Mouse (Mus musculus) neural tube, embryonic 15.5 days (tissue): ENCODE data around the gene Tiam2. TPM values are rescaled to one million over a fixed set of nuclear protein-coding genes. Genes with fewer than 3 reads are reported as not detected.

Experiments used
- ATAC-seq: fragments of 200-750 bp; cut with Nextera tagmentation; 2 replicates; pipeline ENCODE4 v1.8.0; 2017; ENCODE audit warnings: mild to moderate bottlenecking, moderate TSS enrichment, moderate library complexity; ENCODE audit not compliant: low FRiP score
- H3K27ac ChIP-seq: fragments of 300-500 bp; sonication (generic); replicated peaks from 2 replicates; pipeline ENCODE4 v1.5.1; 2015; ENCODE audit warnings: mild to moderate bottlenecking, inconsistent platforms
- H3K27me3 ChIP-seq: fragments of 300-500 bp; sonication (generic); replicated peaks from 2 replicates; pipeline ENCODE4 v1.6.1; 2015; ENCODE audit warnings: inconsistent platforms
- H3K36me3 ChIP-seq: fragments of 300-500 bp; sonication (generic); 2 replicates; pipeline ENCODE4 v1.6.1; 2015; ENCODE audit warnings: inconsistent platforms
- H3K4me1 ChIP-seq: fragments of 300-500 bp; sonication (generic); 2 replicates; pipeline ENCODE4 v1.6.1; 2015; ENCODE audit warnings: inconsistent platforms
- H3K4me2 ChIP-seq: fragments of 300-500 bp; sonication (generic); 2 replicates; pipeline ENCODE4 v1.6.1; 2015; ENCODE audit warnings: inconsistent platforms, mild to moderate bottlenecking, moderate library complexity
- H3K4me3 ChIP-seq: fragments of 300-500 bp; sonication (generic); replicated peaks from 2 replicates; pipeline ENCODE4 v1.5.1; 2015; ENCODE audit warnings: mild to moderate bottlenecking, inconsistent platforms
- H3K9ac ChIP-seq: fragments of 300-500 bp; sonication (generic); replicated peaks from 2 replicates; pipeline ENCODE4 v1.6.1; 2015; ENCODE audit warnings: mild to moderate bottlenecking, inconsistent platforms
- H3K9me3 ChIP-seq: fragments of 300-500 bp; sonication (generic); replicated peaks from 2 replicates; pipeline ENCODE4 v1.6.1; 2016; ENCODE audit warnings: inconsistent platforms
- WGBS: fragments of 180-500 bp; shearing (Covaris S2); methylation state at CpG from one replicate; pipeline ENCODE4 v1.1.7; 2015; ENCODE audit warnings: mixed read lengths; 5-methylcytosine and 5-hydroxymethylcytosine counted together
- polyA plus RNA-seq: library from polyadenylated mRNA; unstranded; fragments of >200 nt; fragmentation: Nextera tagmentation; extraction: Ambion mirVana; gene quantifications from 2 replicates; pipeline ENCODE4 v1.2.1, GENCODE M21; 2015

Gene Tiam2
- polyA plus RNA-seq, 1 experiment from 2014 or later: 5.6 TPM

DNA sequence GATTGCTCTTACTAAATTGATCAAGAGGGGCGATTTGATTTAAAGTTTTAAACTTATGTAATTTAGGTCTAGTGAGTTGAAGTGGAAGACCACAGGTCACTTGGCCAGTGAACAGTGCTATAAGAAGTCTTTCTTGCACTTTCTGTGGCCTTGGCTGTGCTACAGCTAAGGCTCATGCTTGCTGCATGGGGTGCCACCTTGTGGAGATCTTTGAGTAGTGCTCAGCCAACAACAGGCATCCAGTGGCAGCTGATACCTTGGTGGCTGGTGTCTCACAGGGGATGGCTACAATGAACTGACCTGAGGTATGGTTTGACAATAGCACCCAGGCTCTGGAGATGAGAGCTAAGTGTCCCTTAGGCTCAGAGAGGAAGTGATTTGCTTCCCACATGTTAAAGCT is 183.5 kb downstream of the Tiam2 start:
- Histone ChIP-seq H3K9ac (no peak overlapping the region), H3K4me2 (no peak overlapping the region), H3K4me1 (no peaks in the 10 kb centered on the region), H3K36me3 (no peaks in the 10 kb centered on the region), H3K4me3 (no peak overlapping the region), H3K27ac (no peak overlapping the region), H3K27me3 (no peaks in the 10 kb centered on the region), H3K9me3 (no peaks in the 10 kb centered on the region)
- 14% methylated on average over 1 of the region's 1 CpGs for WGBS
- 0 out of 2 replicates have a peak, but pooled peaks have one; percentile 63 for ATAC-seq

DNA sequence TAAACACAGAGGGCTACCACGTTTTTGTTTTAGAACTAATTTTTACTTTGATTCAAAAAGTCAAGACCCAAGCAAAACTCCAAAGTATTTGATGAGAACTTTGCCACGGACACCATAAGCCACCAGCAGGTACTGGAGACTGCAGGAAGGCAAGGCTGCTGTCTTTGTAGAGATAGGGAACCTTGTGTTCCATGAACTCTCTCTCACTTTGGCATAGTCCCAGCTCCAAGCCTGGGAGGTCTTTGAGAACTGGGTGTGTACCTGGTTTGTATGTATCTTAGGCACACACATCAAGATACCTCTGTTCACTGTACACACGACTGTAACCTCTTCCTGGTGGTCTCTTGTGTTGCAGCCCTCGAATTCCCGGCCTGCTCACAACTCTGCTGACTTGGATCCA is 187.9 kb downstream of the Tiam2 start:
- WGBS: 89% methylated on average over 5 of the region's 5 CpGs

DNA sequence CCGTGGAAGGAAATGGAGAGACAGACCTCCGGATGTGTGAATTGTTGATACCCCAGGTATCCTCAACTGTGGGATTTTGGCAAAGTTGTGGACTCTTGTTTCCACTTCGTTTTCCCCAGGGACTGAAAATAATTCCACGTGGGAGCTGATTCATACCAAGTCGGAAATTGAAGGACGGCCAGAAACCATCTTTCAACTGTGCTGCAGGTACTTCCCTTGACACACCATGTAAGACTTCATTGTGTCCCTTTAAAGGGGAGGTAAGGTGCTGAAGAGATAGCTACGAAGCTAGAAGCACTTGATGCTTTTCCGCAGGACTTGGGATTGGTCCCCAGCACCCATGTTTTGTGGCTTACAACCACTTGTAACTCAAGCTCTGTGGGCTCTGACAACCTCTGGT is 189.5 kb downstream of the Tiam2 start:
- Histone ChIP-seq H3K9ac (no peak overlapping the region), H3K27me3 (no peaks in the 10 kb centered on the region), H3K4me3 (no peak overlapping the region), H3K4me2 (no peak overlapping the region), H3K36me3 (peaks cover 2% of the 10 kb centered on the region; the same call in 1 of the 2 replicates), H3K27ac (no peak overlapping the region), H3K9me3 (no peaks in the 10 kb centered on the region), H3K4me1 (no peaks in the 10 kb centered on the region)
- 95% methylated on average over 8 of the region's 8 CpGs for WGBS
- no peak for ATAC-seq

More for the DNA sequence above, 187.9 kb downstream of the Tiam2 start:
- H3K27ac ChIP-seq: no peak overlapping the region
- no peak overlapping the region for H3K9ac ChIP-seq
- ATAC-seq: no peak
- no peaks in the 10 kb centered on the region for H3K27me3 ChIP-seq
- H3K4me1 ChIP-seq: no peaks in the 10 kb centered on the region
- H3K9me3 ChIP-seq: no peaks in the 10 kb centered on the region
- no peak overlapping the region for H3K4me2 ChIP-seq
- peaks cover 2% of the 10 kb centered on the region; the same call in 1 of the 2 replicates for H3K36me3 ChIP-seq
- H3K4me3 ChIP-seq: no peak overlapping the region

DNA sequence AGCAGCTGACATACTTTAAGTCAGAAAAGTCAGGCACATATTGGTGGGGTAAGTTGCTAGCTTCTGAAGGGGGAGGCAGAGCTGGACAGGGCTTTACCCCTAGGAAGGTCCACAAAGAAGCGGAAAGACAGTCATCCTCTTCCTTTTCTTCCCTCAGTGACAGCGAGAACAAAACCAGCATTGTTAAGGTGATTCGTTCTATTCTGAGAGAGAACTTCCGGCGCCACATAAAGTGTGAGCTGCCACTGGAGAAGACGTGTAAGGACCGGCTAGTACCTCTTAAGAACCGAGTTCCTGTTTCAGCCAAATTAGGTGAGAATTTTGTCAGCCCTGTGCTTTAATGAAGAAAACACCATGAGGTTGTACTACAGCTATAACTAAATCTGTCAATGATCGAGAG is 190.0 kb downstream of the Tiam2 start:
- peaks cover 2% of the 10 kb centered on the region; the same call in 1 of the 2 replicates for H3K36me3 ChIP-seq
- H3K9me3 ChIP-seq: no peaks in the 10 kb centered on the region
- no peak overlapping the region for H3K9ac ChIP-seq
- no peaks in the 10 kb centered on the region for H3K27me3 ChIP-seq
- ATAC-seq: no peak
- H3K4me1 ChIP-seq: no peaks in the 10 kb centered on the region
- H3K27ac ChIP-seq: no peak overlapping the region
- no peak overlapping the region for H3K4me2 ChIP-seq
- 27% methylated on average over 9 of the region's 9 CpGs for WGBS
- no peak overlapping the region for H3K4me3 ChIP-seq

DNA sequence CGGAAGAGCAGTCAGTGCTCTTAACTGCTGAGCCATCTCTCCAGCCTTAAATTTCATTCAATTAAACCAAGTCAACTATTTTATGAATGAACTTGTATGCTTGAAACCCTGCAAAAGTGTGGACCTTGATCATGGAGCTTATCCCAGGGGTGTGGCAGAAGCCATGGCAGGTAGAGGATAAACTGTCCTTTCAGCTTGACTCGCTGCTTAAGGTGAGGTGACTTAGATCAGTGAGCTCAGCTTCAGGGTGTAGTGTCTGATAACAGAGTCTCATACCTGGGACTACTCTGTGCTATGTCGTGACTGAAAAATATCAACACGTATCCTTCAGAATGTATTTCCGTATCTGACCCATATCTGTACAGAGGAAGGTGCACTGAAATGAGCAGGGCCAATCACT is 194.0 kb downstream of the Tiam2 start:
- Histone ChIP-seq H3K27me3 (no peaks in the 10 kb centered on the region), H3K4me1 (no peaks in the 10 kb centered on the region), H3K9me3 (no peaks in the 10 kb centered on the region), H3K36me3 (peaks cover 2% of the 10 kb centered on the region; the same call in 1 of the 2 replicates), H3K27ac (no peak overlapping the region), H3K4me2 (no peak overlapping the region), H3K9ac (no peak overlapping the region), H3K4me3 (no peak overlapping the region)
- ATAC-seq: no peak
- WGBS: 96% methylated on average over 5 of the region's 5 CpGs

DNA sequence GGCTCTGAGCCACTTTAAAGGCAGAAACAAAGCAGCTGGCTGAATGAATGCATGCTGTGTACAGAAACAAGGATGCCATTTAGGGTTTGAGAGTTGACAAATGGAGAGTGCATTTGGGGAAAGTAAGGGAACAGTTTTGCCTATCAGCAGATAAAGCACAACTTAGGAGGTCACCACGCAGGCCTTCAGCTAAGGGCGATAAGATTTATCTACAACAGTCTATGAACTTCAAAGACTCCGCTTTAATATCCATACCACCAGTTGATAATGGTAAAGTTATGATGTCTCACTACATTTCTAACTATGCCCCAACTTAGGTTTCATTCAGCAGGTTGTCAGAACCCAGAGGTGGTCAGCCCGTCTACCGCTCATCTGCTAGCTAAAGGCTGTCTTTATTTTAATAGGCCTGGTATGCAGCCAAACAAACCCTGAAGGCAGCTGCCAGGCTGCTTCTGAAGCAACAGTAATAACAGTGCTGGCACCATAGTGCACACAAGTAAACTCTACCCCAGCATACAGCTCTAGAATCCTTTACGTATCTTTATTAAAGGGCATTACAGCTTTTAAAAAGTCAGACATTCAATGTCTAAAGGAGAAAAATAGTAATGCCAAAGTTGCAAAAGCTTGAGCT is 201.6 kb downstream of the Tiam2 start:
- Histone ChIP-seq H3K4me2 (no peak overlapping the region), H3K4me3 (no peak overlapping the region), H3K9me3 (no peaks in the 10 kb centered on the region), H3K27ac (no peak overlapping the region), H3K9ac (no peak overlapping the region), H3K4me1 (no peaks in the 10 kb centered on the region), H3K27me3 (no peaks in the 10 kb centered on the region), H3K36me3 (no peaks in the 10 kb centered on the region)
- no peak for ATAC-seq
- WGBS: 62% methylated on average over 6 of the region's 6 CpGs

DNA sequence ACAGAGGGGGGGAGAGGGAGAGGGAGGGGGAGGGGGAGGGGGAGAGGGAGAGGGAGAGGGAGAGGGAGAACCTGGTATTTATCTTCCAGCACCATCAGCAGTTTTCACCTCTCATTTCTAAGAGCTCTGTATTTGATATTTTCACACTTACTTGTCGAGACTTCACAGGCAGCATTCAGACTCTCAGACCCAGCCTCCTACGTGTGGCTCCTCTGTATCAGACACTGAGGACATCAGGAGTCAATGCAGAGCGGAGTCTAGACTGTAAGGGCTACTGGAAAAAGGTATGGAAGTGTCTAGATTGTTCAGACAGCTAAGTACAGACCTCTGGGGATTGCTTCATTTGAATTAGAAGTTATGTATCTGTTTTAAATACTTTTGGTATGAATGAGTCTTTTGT is 203.2 kb downstream of the Tiam2 start:
- Histone ChIP-seq H3K9ac (no peak overlapping the region), H3K27me3 (no peaks in the 10 kb centered on the region), H3K9me3 (no peaks in the 10 kb centered on the region), H3K27ac (no peak overlapping the region), H3K4me2 (no peak overlapping the region), H3K36me3 (no peaks in the 10 kb centered on the region), H3K4me1 (no peaks in the 10 kb centered on the region), H3K4me3 (no peak overlapping the region)
- 79% methylated on average over 3 of the region's 3 CpGs for WGBS
- no peak for ATAC-seq

DNA sequence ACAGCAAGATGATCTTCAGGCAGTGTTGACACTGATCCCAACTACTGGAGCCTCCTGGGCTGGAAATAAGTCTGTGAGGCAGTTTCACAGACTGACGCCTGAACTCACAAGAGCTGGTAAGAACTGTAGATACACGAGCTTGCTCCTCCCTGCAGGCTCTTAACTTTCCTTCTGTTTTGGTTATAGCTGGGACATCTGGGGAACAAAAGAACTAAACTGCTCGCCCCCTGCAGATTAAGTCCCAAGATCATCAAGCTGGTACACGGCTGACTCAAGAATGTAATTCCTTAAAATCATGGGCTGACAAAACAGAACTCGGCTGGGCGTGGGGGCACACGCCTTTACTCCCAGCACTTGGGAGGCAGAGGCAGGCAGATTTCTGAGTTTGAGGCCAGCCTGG is 204.2 kb downstream of the Tiam2 start:
- H3K4me1 ChIP-seq: no peaks in the 10 kb centered on the region
- H3K27me3 ChIP-seq: no peaks in the 10 kb centered on the region
- 70% methylated on average over 7 of the region's 7 CpGs for WGBS
- H3K4me2 ChIP-seq: no peak overlapping the region
- H3K4me3 ChIP-seq: no peak overlapping the region
- no peak for ATAC-seq
- H3K9ac ChIP-seq: no peak overlapping the region
- no peaks in the 10 kb centered on the region for H3K36me3 ChIP-seq
- H3K9me3 ChIP-seq: no peaks in the 10 kb centered on the region
- no peak overlapping the region for H3K27ac ChIP-seq

DNA sequence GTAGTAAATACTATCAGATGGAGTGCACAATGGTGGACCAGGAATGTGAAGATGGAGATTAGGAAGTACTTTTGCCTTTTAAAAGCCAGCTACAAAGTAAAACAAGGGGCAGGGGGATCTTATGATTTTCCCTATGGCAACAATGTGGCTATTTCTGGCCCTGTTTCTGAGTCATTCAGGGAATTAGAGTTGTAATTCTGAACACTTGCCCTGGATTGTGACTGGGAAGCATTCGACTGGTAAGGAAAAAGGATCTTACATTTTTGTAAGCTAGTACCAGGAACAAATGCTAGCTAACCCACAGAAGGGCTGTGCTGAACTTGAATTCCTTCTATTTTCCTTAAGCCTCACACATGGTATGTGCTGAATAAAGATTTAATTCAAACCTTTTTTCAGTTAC is 205.3 kb downstream of the Tiam2 start:
- H3K9ac ChIP-seq: no peak overlapping the region
- H3K4me2 ChIP-seq: no peak overlapping the region
- ATAC-seq: no peak
- no peak overlapping the region for H3K4me3 ChIP-seq
- no peaks in the 10 kb centered on the region for H3K9me3 ChIP-seq
- H3K36me3 ChIP-seq: no peaks in the 10 kb centered on the region
- H3K27ac ChIP-seq: no peak overlapping the region
- H3K27me3 ChIP-seq: no peaks in the 10 kb centered on the region
- WGBS: 82% methylated on average over 1 of the region's 1 CpGs
- H3K4me1 ChIP-seq: no peaks in the 10 kb centered on the region

DNA sequence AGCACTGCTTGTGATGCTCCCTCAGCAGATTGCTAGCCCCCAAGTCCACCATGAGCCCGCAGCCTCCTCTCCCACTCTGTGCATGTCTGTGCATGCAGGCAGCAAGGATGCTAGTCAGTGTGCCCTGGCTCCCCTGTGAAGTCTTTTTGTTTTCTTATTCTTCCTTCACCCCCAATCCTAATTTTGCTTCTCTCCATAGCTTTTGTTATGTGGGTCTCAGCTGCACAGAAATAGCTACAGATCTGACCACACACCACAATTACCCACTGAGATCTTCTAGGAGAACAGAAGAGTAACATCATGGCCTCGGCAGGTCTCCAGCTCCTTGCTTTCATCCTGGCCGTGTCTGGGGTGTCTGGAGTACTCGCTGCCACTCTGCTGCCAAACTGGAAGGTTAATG is 205.9 kb downstream of the Tiam2 start, which contains the start of gene Cldn20:
Gene Cldn20 (plus strand): TSS at position 301 of the 400 bp plus-strand sequence.
- WGBS: 86% methylated on average over 4 of the region's 4 CpGs
- no peaks in the 10 kb centered on the region for H3K27me3 ChIP-seq
- no peaks in the 10 kb centered on the region for H3K4me1 ChIP-seq
- no peaks in the 10 kb centered on the region for H3K36me3 ChIP-seq
- H3K4me2 ChIP-seq: no peak within 1 kb of the TSS
- H3K9ac ChIP-seq: no peak within 1 kb of the TSS
- H3K9me3 ChIP-seq: no peaks in the 10 kb centered on the region
- no peak for ATAC-seq
- no peak within 1 kb of the TSS for H3K4me3 ChIP-seq
- H3K27ac ChIP-seq: no peak within 1 kb of the TSS

DNA sequence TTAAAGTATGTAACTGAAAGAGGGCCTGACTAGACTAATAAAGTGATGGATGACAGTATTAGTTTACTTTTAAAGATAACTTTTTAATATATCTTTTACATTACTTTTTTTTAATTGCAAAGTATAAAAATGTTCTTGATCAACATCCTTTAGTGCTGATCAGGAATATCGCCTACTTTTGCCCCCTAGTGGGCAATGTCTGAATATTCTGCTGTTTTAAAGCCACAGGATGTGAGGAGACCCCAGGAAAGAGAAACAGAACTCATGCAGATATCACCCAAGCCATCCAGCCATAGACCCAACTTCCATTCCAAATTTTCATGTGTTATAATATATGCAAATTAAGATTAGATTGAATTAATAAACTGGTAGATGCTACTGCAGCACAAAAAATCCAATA is 207.1 kb downstream of the Tiam2 start:
- no peak overlapping the region for H3K27ac ChIP-seq
- WGBS: 36% methylated on average over 1 of the region's 1 CpGs
- H3K4me2 ChIP-seq: no peak overlapping the region
- H3K27me3 ChIP-seq: no peaks in the 10 kb centered on the region
- no peaks in the 10 kb centered on the region for H3K36me3 ChIP-seq
- no peak overlapping the region for H3K9ac ChIP-seq
- no peak overlapping the region for H3K4me3 ChIP-seq
- ATAC-seq: no peak; the same call in 1 of the 2 replicates
- H3K4me1 ChIP-seq: no peaks in the 10 kb centered on the region
- H3K9me3 ChIP-seq: no peaks in the 10 kb centered on the region

DNA sequence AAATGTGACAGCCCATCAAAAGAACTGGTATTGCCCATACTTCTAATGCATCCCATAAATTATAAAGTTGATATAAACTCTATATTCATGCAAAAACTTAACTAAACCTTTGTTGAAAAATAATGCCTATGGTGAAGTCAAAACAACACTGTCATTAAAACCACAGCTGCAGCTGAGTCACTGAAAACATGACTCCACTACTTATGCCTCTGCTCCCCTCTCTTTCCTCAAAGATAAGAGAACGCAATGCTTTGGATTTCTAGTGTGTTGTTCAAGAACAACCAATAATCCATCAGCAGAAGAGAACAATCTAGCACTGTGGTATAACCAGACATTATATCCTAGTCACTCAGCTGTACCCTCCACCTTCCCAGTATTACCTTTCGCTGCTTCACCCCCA is 213.9 kb downstream of the Tiam2 start:
- Histone ChIP-seq H3K36me3 (peaks cover 9% of the 10 kb centered on the region), H3K4me2 (no peak overlapping the region), H3K4me3 (no peak overlapping the region), H3K27ac (no peak overlapping the region), H3K9me3 (no peaks in the 10 kb centered on the region), H3K4me1 (no peaks in the 10 kb centered on the region), H3K27me3 (no peaks in the 10 kb centered on the region), H3K9ac (no peak overlapping the region)
- 97% methylated on average over 2 of the region's 2 CpGs for WGBS
- ATAC-seq: no peak
